Mouse (Mus musculus) testis, postnatal 14 days (tissue): ENCODE data around the gene Mboat2.

Experiments used
- DNase-seq: peaks from one replicate; pipeline ENCODE4 v3.0.0; 2021; ENCODE audit warnings: low spot score

Gene Mboat2

GRCm38 (mm10) chr12:25011733-25012367 is 181.2 kb downstream of the Mboat2 start:
- no peak for DNase-seq

GRCm38 (mm10) chr12:25012555-25013540 is 182.2 kb downstream of the Mboat2 start:
- DNase-seq: no peak
